Mouse (Mus musculus) kidney, postnatal 36 days (tissue): ENCODE data around the gene Racgap1.

Experiments used
- DNase-seq, 2 experiments: peaks; one replicate each; pipeline ENCODE4 v3.0.0; 2021 to 2022; ENCODE audit warnings: mixed read lengths in 2 of 2

The Racgap1 gene

GRCm38 (mm10) chr15:99664600-99665451 is 13.4 kb upstream of the Racgap1 start:
- peak in 1 of 2 experiments; percentile 20 for DNase-seq

- DNase-seq = no peak
Observed at GRCm38 (mm10) chr15:99663964-99664599, 12.6 kb upstream of the Racgap1 start.

- DNase-seq = no peak
Observed at GRCm38 (mm10) chr15:99662371-99662770, 10.9 kb upstream of the Racgap1 start.

GRCm38 (mm10) chr15:99661121-99661830 is 9.8 kb upstream of the Racgap1 start:
- DNase-seq = no peak

GRCm38 (mm10) chr15:99658437-99658836 is 7.0 kb upstream of the Racgap1 start:
- DNase-seq = no peak

- no peak for DNase-seq
Observed at GRCm38 (mm10) chr15:99655956-99656355, 4.5 kb upstream of the Racgap1 start.

GRCm38 (mm10) chr15:99653876-99654275 is 2.4 kb upstream of the Racgap1 start:
- DNase-seq = no peak

- peak in 1 of 2 experiments; percentile 31 for DNase-seq
Observed at GRCm38 (mm10) chr15:99653291-99653690, 1.8 kb upstream of the Racgap1 start.

GRCm38 (mm10) chr15:99651984-99652872 is 772 bp upstream of the Racgap1 start:
- no peak for DNase-seq

GRCm38 (mm10) chr15:99650304-99650703 is 1.2 kb downstream of the Racgap1 start:
- no peak for DNase-seq

GRCm38 (mm10) chr15:99649067-99649761 is 2.2 kb downstream of the Racgap1 start:
- DNase-seq = no peak

GRCm38 (mm10) chr15:99648326-99648725 is 3.1 kb downstream of the Racgap1 start:
- DNase-seq = no peak

GRCm38 (mm10) chr15:99644776-99645175 is 6.7 kb downstream of the Racgap1 start:
- peak in 1 of 2 experiments; percentile 10 for DNase-seq

GRCm38 (mm10) chr15:99643832-99644231 is 7.6 kb downstream of the Racgap1 start:
- DNase-seq = no peak

- DNase-seq = no peak
Observed at GRCm38 (mm10) chr15:99642622-99643021, 8.8 kb downstream of the Racgap1 start.

- no peak for DNase-seq
Observed at GRCm38 (mm10) chr15:99638124-99638485, 13.4 kb downstream of the Racgap1 start.

GRCm38 (mm10) chr15:99637405-99638123 is 13.9 kb downstream of the Racgap1 start:
- no peak for DNase-seq

- DNase-seq = no peak
Observed at GRCm38 (mm10) chr15:99634702-99635101, 16.8 kb downstream of the Racgap1 start.

GRCm38 (mm10) chr15:99631618-99632017 is 19.8 kb downstream of the Racgap1 start:
- DNase-seq = peak in 1 of 2 experiments; percentile 25

GRCm38 (mm10) chr15:99622063-99622462 is 29.4 kb downstream of the Racgap1 start:
- DNase-seq = no peak

GRCm38 (mm10) chr15:99619821-99620220 is 31.6 kb downstream of the Racgap1 start:
- DNase-seq = no peak
